Mouse (Mus musculus) yolk sac, embryonic 10.5 days (tissue): ENCODE data around the gene Rnf31.

ENCODE experiments used
- DNase-seq: peaks from one replicate; pipeline ENCODE4 v3.0.0-alpha.2; 2017; ENCODE audit warnings: low spot score

Gene Rnf31

GRCm38 (mm10) chr14:55577871-55578667, 13.4 kb upstream of the Rnf31 start, which contains the start of gene Psme1:
Psme1 (plus strand) TSS chr14:55578123.
- DNase-seq = peak; percentile 83

GRCm38 (mm10) chr14:55578668-55579269, 12.7 kb upstream of the Rnf31 start:
- DNase-seq = no peak

- DNase-seq = no peak
Measured at GRCm38 (mm10) chr14:55579511-55580496, 11.7 kb upstream of the Rnf31 start.

- DNase-seq = no peak
Measured at GRCm38 (mm10) chr14:55580731-55581130, 10.8 kb upstream of the Rnf31 start.

GRCm38 (mm10) chr14:55581981-55582681, 9.4 kb upstream of the Rnf31 start:
- DNase-seq = no peak

- no peak for DNase-seq
Measured at GRCm38 (mm10) chr14:55584303-55584701, 7.2 kb upstream of the Rnf31 start.

GRCm38 (mm10) chr14:55584702-55585565, 6.6 kb upstream of the Rnf31 start, which contains the start of gene Emc9:
Emc9 (minus strand) TSS chr14:55585302.
- peak; percentile 85 for DNase-seq

GRCm38 (mm10) chr14:55585566-55585960, 5.9 kb upstream of the Rnf31 start:
- peak; percentile 79 for DNase-seq

- DNase-seq = no peak
Measured at GRCm38 (mm10) chr14:55586149-55586548, 5.4 kb upstream of the Rnf31 start.

- DNase-seq = no peak
Measured at GRCm38 (mm10) chr14:55589271-55589670, 2.2 kb upstream of the Rnf31 start.

GRCm38 (mm10) chr14:55589771-55590448, 1.6 kb upstream of the Rnf31 start:
- DNase-seq = no peak

GRCm38 (mm10) chr14:55590748-55591330, 669 bp upstream of the Rnf31 start, which contains the start of gene Psme2:
Psme2 (minus strand) TSS chr14:55591113.
- peak; percentile 98 for DNase-seq

- no peak for DNase-seq
Measured at GRCm38 (mm10) chr14:55592226-55592625, 718 bp downstream of the Rnf31 start.

GRCm38 (mm10) chr14:55596036-55596690, 4.7 kb downstream of the Rnf31 start:
- no peak for DNase-seq

- DNase-seq = no peak
Measured at GRCm38 (mm10) chr14:55598521-55599390, 7.2 kb downstream of the Rnf31 start.

GRCm38 (mm10) chr14:55603271-55603632, 11.7 kb downstream of the Rnf31 start, which contains the start of gene Irf9:
Irf9 (plus strand) TSS chr14:55603571.
- no peak for DNase-seq

- peak; percentile 96 for DNase-seq
Measured at GRCm38 (mm10) chr14:55603633-55604576, 12.4 kb downstream of the Rnf31 start.
